Mouse (Mus musculus) brain, embryonic 14.5 days (tissue): ENCODE measurements around the gene Gm13178.

Source experiments
- CTCF ChIP-seq: fragments of 200-500 bp; IDR thresholded peaks from 2 replicates; pipeline ENCODE4 v1.5.1; 2012; ENCODE audit warnings: inconsistent platforms, mild to moderate bottlenecking, moderate library complexity, borderline replicate concordance; ENCODE audit not compliant: insufficient read depth, insufficient read length; ENCODE audit errors: extremely low read depth
- POLR2A ChIP-seq: fragments of 200-500 bp; IDR thresholded peaks from 2 replicates; pipeline ENCODE4 v1.6.1; 2012; ENCODE audit warnings: mild to moderate bottlenecking, inconsistent platforms, borderline replicate concordance; ENCODE audit not compliant: poor library complexity, insufficient read depth, insufficient read length, severe bottlenecking; ENCODE audit errors: extremely low read depth

GRCm38 (mm10) chr4:144718288-144718687 is 2.9 kb downstream of the Gm13178 start:
- no peak for TF ChIP-seq CTCF
- TF ChIP-seq POLR2A = no peak
